Mouse (Mus musculus) myocyte (in vitro differentiated cells): Measurements from ENCODE around the gene Naxd.

ENCODE experiments used
- CEBPB ChIP-seq: IDR thresholded peaks from 2 replicates; pipeline ENCODE4 v1.6.1; 2011; ENCODE audit warnings: mild to moderate bottlenecking, moderate library complexity; ENCODE audit not compliant: poor library complexity, insufficient read depth, severe bottlenecking
- E2F4 ChIP-seq: IDR thresholded peaks from one replicate; pipeline ENCODE4 v1.6.1; 2011; ENCODE audit warnings: mild to moderate bottlenecking, control low read depth, moderate library complexity; ENCODE audit not compliant: insufficient read depth
- MAX ChIP-seq: IDR thresholded peaks from one replicate; pipeline ENCODE4 v1.6.1; 2011; ENCODE audit warnings: low read depth, mild to moderate bottlenecking, control low read depth
- MYOD1 ChIP-seq, 3 experiments: IDR thresholded peaks; one replicate each; pipeline ENCODE4 v1.6.1; 2011; ENCODE audit warnings: control low read depth in 2 of 3, low read depth in 2 of 3, mild to moderate bottlenecking in 2 of 3, moderate library complexity in 1 of 3; ENCODE audit not compliant: insufficient read length in 2 of 3, control insufficient read depth in 1 of 3
- POLR2A ChIP-seq: IDR thresholded peaks from one replicate; pipeline ENCODE4 v1.6.1; 2011; ENCODE audit warnings: low read depth, mild to moderate bottlenecking, control low read depth, moderate library complexity; ENCODE audit not compliant: insufficient read length
- POLR2AphosphoS2 ChIP-seq: IDR thresholded peaks from one replicate; pipeline ENCODE4 v1.6.1; 2011; ENCODE audit warnings: low read depth, control low read depth; ENCODE audit not compliant: insufficient read length
- REST ChIP-seq: IDR thresholded peaks from one replicate; pipeline ENCODE4 v1.6.1; 2011; ENCODE audit warnings: mild to moderate bottlenecking, control low read depth, moderate library complexity; ENCODE audit not compliant: insufficient read depth, insufficient read length
- SRF ChIP-seq: IDR thresholded peaks from one replicate; pipeline ENCODE4 v1.6.1; 2011; ENCODE audit warnings: low read depth; ENCODE audit not compliant: control insufficient read depth, insufficient read length
- TCF12 ChIP-seq: IDR thresholded peaks from one replicate; pipeline ENCODE4 v1.6.1; 2011; ENCODE audit warnings: mild to moderate bottlenecking, control low read depth; ENCODE audit not compliant: poor library complexity, insufficient read depth, severe bottlenecking
- TCF3 ChIP-seq: IDR thresholded peaks from one replicate; pipeline ENCODE4 v1.6.1; 2011; ENCODE audit warnings: low read depth, control low read depth; ENCODE audit not compliant: insufficient read length
- USF1 ChIP-seq: IDR thresholded peaks from one replicate; pipeline ENCODE4 v1.6.1; 2011; ENCODE audit warnings: low read depth, mild to moderate bottlenecking, control low read depth, moderate library complexity

GRCm38 (mm10) chr8:11516292-11516691, 19.0 kb downstream of the Naxd start:
- no peak for TF ChIP-seq POLR2A
- TF ChIP-seq TCF3 = no peak
- no peak for TF ChIP-seq MYOD1 (IDR thresholded peaks at IDR 0.05; ENCODE audit: control insufficient read depth in 1 of 3, insufficient read length in 2 of 3, low read depth in 2 of 3)
- no peak for TF ChIP-seq CEBPB
- no peak for TF ChIP-seq MAX
- TF ChIP-seq POLR2AphosphoS2 = peak; percentile 46
- no peak for TF ChIP-seq SRF
- no peak for TF ChIP-seq TCF12
- no peak for TF ChIP-seq REST
- TF ChIP-seq E2F4 = no peak
- no peak for TF ChIP-seq USF1
